8 mouse cellular contexts compared by ENCODE assay signal in the genomic region with DNA sequence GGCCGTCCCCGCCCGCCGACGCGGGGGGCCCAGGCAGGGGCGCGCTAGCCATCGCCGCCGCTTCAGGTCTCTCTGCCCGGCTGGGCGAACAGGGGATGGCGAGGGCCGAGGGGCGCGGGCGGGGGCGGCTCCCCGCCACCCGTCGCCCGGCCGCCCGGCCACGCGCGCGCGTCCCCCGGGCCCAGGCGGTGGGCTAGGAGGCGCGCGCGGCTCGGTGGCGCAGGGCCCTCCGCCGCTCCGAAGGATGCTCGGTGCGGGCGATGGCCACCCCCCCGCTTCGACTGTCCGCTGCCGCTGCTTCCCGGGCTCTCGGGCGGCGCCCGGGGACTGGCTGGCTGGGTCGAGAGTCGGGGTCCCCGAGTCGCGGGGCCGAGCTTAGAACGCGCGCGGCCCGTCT. TPM values are rescaled to one million over a fixed set of nuclear protein-coding genes. Genes with fewer than 3 reads are reported as not detected.
DNase-seq lines count a peak whose midpoint lies in the region; ATAC-seq and TF ChIP-seq lines count a peak whose summit lies in the region.

A gene (minus strand): TSS at position 80 of the 397 bp plus-strand sequence.

- no peak for TF ChIP-seq CTCF in cerebellum, adult 2 months (IDR thresholded peaks at IDR 0.05; ENCODE audit: borderline replicate concordance, insufficient read depth, low read depth, low read length)

- no peak for TF ChIP-seq POLR2A in cerebellum, adult 2 months (IDR thresholded peaks at IDR 0.05; ENCODE audit: borderline replicate concordance, insufficient read depth, low read length)

- peak within 1 kb of the TSS; percentile 66 for H3K4me2 ChIP-seq in forebrain, embryonic 11.5 days (ENCODE audit: low read depth, low read length, severe bottlenecking)
- peak within 1 kb of the TSS; percentile 90 for H3K4me2 ChIP-seq in hindbrain, embryonic 16.5 days (ENCODE audit: low read length)

- no peak for DNase-seq in cerebellum, adult 2 months
- no peak for DNase-seq in cerebellum, adult 18-20 months
- DNase-seq in forebrain, embryonic 11.5 days (ENCODE audit: low spot score), result no peak
- DNase-seq in midbrain, embryonic 10.5 days (ENCODE audit: low spot score), result no peak
- DNase-seq in cerebellum, adult 11-12 months, result no peak
- no peak for DNase-seq in urinary bladder, adult 2 months (ENCODE audit: low spot score)

- peak within 1 kb of the TSS; percentile 92 for H3K4me3 ChIP-seq in cerebellum, adult 2 months (replicated peaks; ENCODE audit: insufficient read depth, low read depth, low read length)
- peak within 1 kb of the TSS; percentile 78 for H3K4me3 ChIP-seq in forebrain, embryonic 11.5 days (ENCODE audit: low read depth, low read length)
- peak within 1 kb of the TSS; percentile 83 for H3K4me3 ChIP-seq in hindbrain, embryonic 16.5 days (ENCODE audit: low read length)
- H3K4me3 ChIP-seq in midbrain, embryonic 10.5 days, result peak within 1 kb of the TSS; percentile 94

- peaks cover 12% of the 10 kb centered on the region for H3K4me1 ChIP-seq in cerebellum, adult 2 months (ENCODE audit: control insufficient read depth, insufficient read depth, low read length)
- peaks cover 30% of the 10 kb centered on the region for H3K4me1 ChIP-seq in forebrain, embryonic 11.5 days (replicated peaks; ENCODE audit: control insufficient read depth, insufficient read depth, low read length)
- H3K4me1 ChIP-seq in hindbrain, embryonic 16.5 days (ENCODE audit: control insufficient read depth, insufficient read depth, low read depth, low read length), result peaks cover 39% of the 10 kb centered on the region
- H3K4me1 ChIP-seq in midbrain, embryonic 10.5 days, result peaks cover 79% of the 10 kb centered on the region

- H3K9me3 ChIP-seq in forebrain, embryonic 11.5 days (ENCODE audit: control insufficient read depth, low read length), result no peaks in the 10 kb centered on the region
- no peaks in the 10 kb centered on the region for H3K9me3 ChIP-seq in hindbrain, embryonic 16.5 days (ENCODE audit: control insufficient read depth, low read length)
- H3K9me3 ChIP-seq in midbrain, embryonic 10.5 days (replicated peaks), result no peaks in the 10 kb centered on the region

- H3K36me3 ChIP-seq in forebrain, embryonic 11.5 days (ENCODE audit: control insufficient read depth, insufficient read depth, low read length), result no peaks in the 10 kb centered on the region
- H3K36me3 ChIP-seq in hindbrain, embryonic 16.5 days (ENCODE audit: control insufficient read depth, insufficient read depth, low read length), result no peaks in the 10 kb centered on the region
- H3K36me3 ChIP-seq in midbrain, embryonic 10.5 days, result peaks cover 33% of the 10 kb centered on the region

- peak within 1 kb of the TSS; percentile 86 for H3K9ac ChIP-seq in forebrain, embryonic 11.5 days (ENCODE audit: low read length)
- H3K9ac ChIP-seq in hindbrain, embryonic 16.5 days (ENCODE audit: low read depth, low read length), result peak within 1 kb of the TSS; percentile 94

- under 1% methylated on average over 54 of the region's 64 CpGs for WGBS in cerebellum, adult 2 months
- under 1% methylated on average over 64 of the region's 64 CpGs for WGBS in forebrain, embryonic 11.5 days
- under 1% methylated on average over 39 of the region's 64 CpGs for WGBS in hindbrain, embryonic 16.5 days
- 2% methylated on average over 54 of the region's 64 CpGs for whole genome bisulfite sequencing in midbrain, embryonic 10.5 days

- H3K27me3 ChIP-seq in cerebellum, adult 2 months (ENCODE audit: control insufficient read depth, insufficient read depth, low read length), result no peaks in the 10 kb centered on the region
- H3K27me3 ChIP-seq in forebrain, embryonic 11.5 days (ENCODE audit: control insufficient read depth, insufficient read depth, low read length), result no peaks in the 10 kb centered on the region; the same call in 1 of the 2 replicates
- no peaks in the 10 kb centered on the region for H3K27me3 ChIP-seq in hindbrain, embryonic 16.5 days (replicated peaks; ENCODE audit: control insufficient read depth, insufficient read depth, low read length)
- peaks cover 18% of the 10 kb centered on the region; the same call in 1 of the 2 replicates for H3K27me3 ChIP-seq in midbrain, embryonic 10.5 days (ENCODE audit: low read depth, poor library complexity, severe bottlenecking)

- peak within 1 kb of the TSS; percentile 85 for H3K27ac ChIP-seq in cerebellum, adult 2 months (ENCODE audit: insufficient read depth, low read length)
- H3K27ac ChIP-seq in forebrain, embryonic 11.5 days (ENCODE audit: low read depth, low read length), result peak within 1 kb of the TSS; percentile 95
- peak within 1 kb of the TSS; percentile 99 for H3K27ac ChIP-seq in hindbrain, embryonic 16.5 days (ENCODE audit: low read depth, low read length)
- H3K27ac ChIP-seq in midbrain, embryonic 10.5 days (replicated peaks), result peak within 1 kb of the TSS; percentile 99

- ATAC-seq in CD4-positive, CD25-positive, alpha-beta regulatory T cell, adult 4 months, result peak; percentile 6
- peak; percentile 1; the same call in 1 of the 2 replicates for ATAC-seq in forebrain, embryonic 11.5 days (replicated peaks; ENCODE audit: low FRiP score)
- ATAC-seq in hindbrain, embryonic 16.5 days, result no peak; the same call in 1 of the 2 replicates

RNA-seq across cellular contexts. Expression of the gene that starts here (rescaled TPM):
- polyA plus RNA-seq in cerebellum, adult 2 months (2012; rRNA removed), result 26.2 and 27.3 TPM in 2 replicates
- polyA plus RNA-seq in CD4-positive, CD25-positive, alpha-beta regulatory T cell, adult 4 months (2017; shearing (Covaris generic)), result under 1 TPM; 0.68 to 0.83 TPM
- polyA plus RNA-seq in forebrain, embryonic 11.5 days (2014; fragmentation: Nextera tagmentation; extraction: Ambion mirVana), result 6.6 and 7.7 TPM in 2 replicates
- polyA plus RNA-seq in hindbrain, embryonic 16.5 days (2015; fragmentation: Nextera tagmentation; extraction: Ambion mirVana), result 4.1 and 4.6 TPM in 2 replicates
- 5.6 and 5.9 TPM in 2 replicates for polyA plus RNA-seq in midbrain, embryonic 10.5 days (2016; fragmentation: Nextera tagmentation; extraction: Ambion mirVana)
- polyA plus RNA-seq in urinary bladder, adult 2 months (2012; rRNA removed), result 8.5 and 13.4 TPM in 2 replicates

Comparison
In these comparisons a context has a peak if more than half of its experiments do, and no peak if none do; other contexts are left out.
1. Peak in ATAC-seq in CD4-positive, CD25-positive, alpha-beta regulatory T cell, adult 4 months; RNA of the gene not detected or under 1 TPM.